Mouse (Mus musculus): ENCODE data around the gene Gm5150.

DNA sequence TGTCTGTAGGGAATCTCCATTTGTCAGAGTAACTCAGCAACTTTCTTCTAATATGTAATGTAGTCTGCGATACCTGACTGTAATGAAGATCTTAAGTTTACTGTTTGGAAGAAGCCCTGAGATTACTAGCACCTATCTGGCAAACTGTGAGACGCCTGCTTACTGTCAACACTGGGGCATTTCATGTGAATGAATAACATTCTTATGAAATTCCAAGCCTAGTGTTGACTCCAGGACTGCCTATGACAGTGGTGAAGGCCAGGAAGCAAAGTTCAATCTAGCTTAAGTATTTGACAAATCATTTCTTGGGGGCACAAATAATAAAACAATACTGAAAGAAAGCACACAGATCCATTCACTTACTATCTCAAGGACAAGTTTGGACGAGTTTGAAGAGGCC lies 24.0 kb downstream of the Gm5150 start:
- TF ChIP-seq CTCF (IDR thresholded peaks at IDR 0.05; ENCODE audit: borderline replicate concordance, control insufficient read depth, extremely low read depth, insufficient read depth, low read length, poor library complexity) (no peak), POLR2A (IDR thresholded peaks at IDR 0.05; ENCODE audit: control insufficient read depth, extremely low read depth, insufficient read depth, low read length, poor library complexity) (no peak)
